Mouse (Mus musculus) small intestine, adult 2 months (tissue): Measurements from ENCODE around the gene Snrpb. TPM values are rescaled to one million over a fixed set of nuclear protein-coding genes. Genes with fewer than 3 reads are reported as not detected.

Experiments
- H3K27ac ChIP-seq: fragments of 200-500 bp; 2 replicates; pipeline ENCODE4 v1.5.1; 2012; ENCODE audit warnings: low read depth, low read length, control low read depth, inconsistent platforms; ENCODE audit not compliant: insufficient read depth
- H3K27me3 ChIP-seq: fragments of 200-500 bp; 2 replicates; pipeline ENCODE4 v1.6.1; 2012; ENCODE audit warnings: mild to moderate bottlenecking, moderate library complexity, low read length, inconsistent platforms; ENCODE audit not compliant: control insufficient read depth, insufficient read depth
- H3K36me3 ChIP-seq: fragments of 200-500 bp; 2 replicates; pipeline ENCODE4 v1.6.1; 2012; ENCODE audit warnings: mild to moderate bottlenecking, low read length, control low read depth, inconsistent platforms; ENCODE audit not compliant: control insufficient read depth, insufficient read depth
- H3K4me1 ChIP-seq: fragments of 200-500 bp; 2 replicates; pipeline ENCODE4 v1.6.1; 2012; ENCODE audit warnings: low read length, inconsistent platforms, mixed read lengths; ENCODE audit not compliant: control insufficient read depth, insufficient read depth, insufficient read length
- H3K4me3 ChIP-seq: fragments of 200-500 bp; 2 replicates; pipeline ENCODE4 v1.5.1; 2012; ENCODE audit warnings: low read depth, mild to moderate bottlenecking, control low read depth, inconsistent platforms, low read length, moderate library complexity
- CTCF ChIP-seq: fragments of 200-500 bp; IDR thresholded peaks from 2 replicates; pipeline ENCODE4 v1.5.1; 2012; ENCODE audit warnings: low read depth, mild to moderate bottlenecking, control low read depth, inconsistent platforms, low read length, moderate library complexity, mixed read lengths; ENCODE audit not compliant: insufficient replicate concordance, insufficient read length; ENCODE audit errors: extremely low read depth
- POLR2A ChIP-seq: fragments of 200-500 bp; IDR thresholded peaks from 2 replicates; pipeline ENCODE4 v1.6.1; 2012; ENCODE audit warnings: low read depth, mild to moderate bottlenecking, control low read depth, inconsistent platforms, low read length, moderate library complexity
- WGBS: fragments of 180-500 bp; shearing (Covaris S2); methylation state at CpG from one replicate; pipeline ENCODE4 v1.1.7; 2018; 5-methylcytosine and 5-hydroxymethylcytosine counted together
- polyA plus RNA-seq: library from polyadenylated mRNA; depleted of rRNA; stranded (reverse); fragments of >200 nt; gene quantifications from 2 replicates; pipeline ENCODE4 v1.2.3, GENCODE M21; 2012; rRNA removed

The Snrpb gene
- 126 and 223 TPM in 2 replicates for polyA plus RNA-seq

DNA sequence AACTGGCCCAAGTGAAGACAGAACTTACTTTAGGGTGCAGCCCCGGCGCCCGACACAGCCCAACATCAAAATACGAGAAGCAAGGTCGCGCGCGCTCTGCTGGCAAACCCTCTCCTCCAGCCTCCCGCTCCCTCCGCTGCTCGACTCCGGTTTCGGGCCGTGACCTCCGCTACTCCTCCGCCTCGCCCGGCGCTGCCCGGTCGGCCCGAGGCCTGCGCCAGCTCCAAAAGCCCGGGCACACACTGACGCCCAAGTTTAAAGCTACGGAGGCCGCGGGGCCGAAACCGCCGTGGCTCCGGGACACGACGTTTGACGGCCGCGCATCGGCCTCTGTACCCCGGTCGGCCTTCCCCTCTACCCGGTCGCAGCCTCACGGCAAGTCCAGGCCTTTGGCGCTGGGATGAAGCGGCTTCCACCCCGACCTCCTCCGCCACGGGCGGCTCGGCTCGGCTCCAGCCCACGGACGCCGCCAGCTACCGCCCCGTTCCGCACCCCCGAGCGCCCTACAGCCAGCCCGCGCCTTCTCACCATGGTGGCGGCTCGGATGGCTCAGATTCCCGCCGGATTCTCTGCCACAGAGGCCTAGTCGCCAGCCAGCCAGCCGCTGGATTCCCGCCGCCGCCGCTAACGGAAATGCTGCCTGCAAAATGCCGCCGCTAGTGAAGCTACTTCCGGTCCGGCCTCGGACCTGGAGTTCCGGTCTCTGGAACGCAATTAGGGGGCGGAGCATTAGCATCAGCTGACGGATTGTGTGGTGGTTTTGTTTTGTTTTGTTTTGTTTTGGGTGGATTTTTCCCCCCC lies at the start of gene Snrpb:
Gene Snrpb (minus strand): TSS at position 698 of the 801 bp plus-strand sequence.
- TF ChIP-seq CTCF: no peak
- peak; percentile 74 for TF ChIP-seq POLR2A

GRCm38 (mm10) chr2:130211581-130211980 lies 32.4 kb upstream of the Snrpb start:
- WGBS: 81% methylated on average over 2 of the region's 2 CpGs

More for the DNA sequence above, at the start of gene Snrpb:
- Histone ChIP-seq H3K27ac (peak within 1 kb of the TSS; percentile 57), H3K36me3 (peaks cover 20% of the 10 kb centered on the region), H3K4me1 (peaks cover 4% of the 10 kb centered on the region; the same call in 1 of the 2 replicates), H3K27me3 (no peaks in the 10 kb centered on the region), H3K4me3 (peak within 1 kb of the TSS; percentile 85)
- WGBS: under 1% methylated on average over 81 of the region's 81 CpGs

DNA sequence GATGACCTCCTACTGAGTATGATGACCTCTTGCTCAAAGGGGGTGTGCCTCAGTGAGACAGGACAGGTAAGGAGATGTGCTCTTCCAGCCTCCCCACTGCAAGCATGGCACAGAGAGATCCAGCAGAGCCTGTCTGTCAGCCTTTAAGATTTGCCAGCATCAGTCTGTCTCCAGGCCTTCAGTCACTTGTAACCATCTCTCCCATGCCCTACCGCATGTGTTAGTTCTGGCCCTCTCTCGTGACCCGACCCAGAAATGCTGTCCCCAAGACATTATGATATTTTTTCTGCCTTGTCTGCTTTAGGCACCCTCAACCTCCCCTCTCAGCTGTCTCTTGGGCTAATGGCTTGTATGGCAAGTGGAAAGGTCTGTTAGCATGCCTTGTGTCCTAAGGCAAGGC lies 30.4 kb upstream of the Snrpb start:
- H3K36me3 ChIP-seq: no peaks in the 10 kb centered on the region
- H3K4me3 ChIP-seq: no peak overlapping the region
- TF ChIP-seq POLR2A (no peak), CTCF (no peak)
- 90% methylated on average over 3 of the region's 3 CpGs for WGBS
- H3K27ac ChIP-seq: no peak overlapping the region
- H3K27me3 ChIP-seq: no peaks in the 10 kb centered on the region; the same call in 1 of the 2 replicates
- H3K4me1 ChIP-seq: no peaks in the 10 kb centered on the region

More at GRCm38 (mm10) chr2:130211581-130211980, 32.4 kb upstream of the Snrpb start:
- Histone ChIP-seq H3K36me3 (no peaks in the 10 kb centered on the region), H3K4me3 (no peak overlapping the region), H3K4me1 (no peaks in the 10 kb centered on the region), H3K27me3 (no peaks in the 10 kb centered on the region; the same call in 1 of the 2 replicates), H3K27ac (no peak overlapping the region)
- no peak for TF ChIP-seq POLR2A
- no peak for TF ChIP-seq CTCF

GRCm38 (mm10) chr2:130207996-130208395 lies 28.8 kb upstream of the Snrpb start:
- Histone ChIP-seq H3K27me3 (no peaks in the 10 kb centered on the region; the same call in 1 of the 2 replicates), H3K36me3 (no peaks in the 10 kb centered on the region), H3K4me3 (no peak overlapping the region), H3K27ac (no peak overlapping the region), H3K4me1 (no peaks in the 10 kb centered on the region)
- TF ChIP-seq POLR2A (no peak), CTCF (no peak)
- 86% methylated on average over 3 of the region's 3 CpGs for WGBS

GRCm38 (mm10) chr2:130207376-130207775 lies 28.2 kb upstream of the Snrpb start:
- Histone ChIP-seq H3K4me1 (no peaks in the 10 kb centered on the region), H3K27me3 (no peaks in the 10 kb centered on the region; the same call in 1 of the 2 replicates), H3K4me3 (no peak overlapping the region), H3K36me3 (no peaks in the 10 kb centered on the region), H3K27ac (no peak overlapping the region)
- 50% methylated on average over 2 of the region's 2 CpGs for WGBS
- TF ChIP-seq CTCF: no peak
- TF ChIP-seq POLR2A: no peak

- no peak for TF ChIP-seq CTCF
- no peak for TF ChIP-seq POLR2A
- Histone ChIP-seq H3K4me3 (no peak overlapping the region), H3K27ac (no peak overlapping the region), H3K36me3 (no peaks in the 10 kb centered on the region), H3K4me1 (no peaks in the 10 kb centered on the region), H3K27me3 (no peaks in the 10 kb centered on the region; the same call in 1 of the 2 replicates)
- WGBS: 86% methylated on average over 5 of the region's 5 CpGs
Measured at GRCm38 (mm10) chr2:130200961-130201360, 21.8 kb upstream of the Snrpb start.

DNA sequence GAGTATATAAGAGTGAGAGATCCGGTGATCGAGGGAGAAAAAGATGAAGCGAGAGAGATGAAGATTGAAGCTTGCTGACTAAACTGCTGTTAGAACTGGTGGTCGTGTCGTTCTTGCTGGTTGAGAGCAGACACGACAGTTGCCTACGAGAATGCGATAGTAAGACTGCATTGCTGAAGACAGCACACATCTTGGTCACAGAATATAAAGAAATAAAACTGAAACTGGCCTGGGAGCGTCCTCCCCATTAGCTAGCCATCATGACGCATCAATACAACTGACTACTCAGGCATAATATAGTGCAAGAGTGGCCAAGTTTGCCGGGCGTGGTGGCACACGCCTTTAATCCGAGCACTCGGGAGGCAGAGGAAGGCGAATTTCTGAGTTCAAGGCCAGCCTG lies 15.7 kb upstream of the Snrpb start, which contains the start of gene Tmc2:
Gene Tmc2 (plus strand): TSS at position 301 of the 400 bp plus-strand sequence.
- no peak within 1 kb of the TSS for H3K4me3 ChIP-seq
- TF ChIP-seq POLR2A: no peak
- no peak for TF ChIP-seq CTCF
- no peak within 1 kb of the TSS for H3K27ac ChIP-seq
- no peaks in the 10 kb centered on the region for H3K27me3 ChIP-seq
- no peaks in the 10 kb centered on the region for H3K4me1 ChIP-seq
- H3K36me3 ChIP-seq: no peaks in the 10 kb centered on the region
- WGBS: 92% methylated on average over 16 of the region's 16 CpGs
